Comparison of ENCODE assay signal across 8 mouse cellular contexts in genomic region chr17:28930392-28931074, GRCm38 (mm10). TPM values are rescaled to one million over a fixed set of nuclear protein-coding genes. Genes with fewer than 3 reads are reported as not detected.
DNase-seq lines count a peak whose midpoint lies in the region; ATAC-seq and TF ChIP-seq lines count a peak whose summit lies in the region.

No protein-coding gene starts in this region.

- H3K4me2 ChIP-seq in intestine, embryonic 14.5 days (ENCODE audit: low read length): peak overlapping the region; percentile 36
- peak overlapping the region; percentile 13; the same call in 1 of the 2 replicates for H3K4me2 ChIP-seq in limb, embryonic 14.5 days (replicated peaks; ENCODE audit: low read depth, low read length, severe bottlenecking)
- H3K4me2 ChIP-seq in midbrain, embryonic 14.5 days (ENCODE audit: low read length): no peak overlapping the region
- H3K4me2 ChIP-seq in stomach, embryonic 15.5 days: peak overlapping the region; percentile 48

- H3K27me3 ChIP-seq in intestine, embryonic 14.5 days (replicated peaks; ENCODE audit: control insufficient read depth, insufficient read depth, low read length): no peaks in the 10 kb centered on the region
- H3K27me3 ChIP-seq in limb, embryonic 14.5 days (ENCODE audit: control insufficient read depth, insufficient read depth, low read length): no peaks in the 10 kb centered on the region
- no peaks in the 10 kb centered on the region for H3K27me3 ChIP-seq in midbrain, embryonic 14.5 days (ENCODE audit: control insufficient read depth, insufficient read depth, low read length)
- H3K27me3 ChIP-seq in stomach, embryonic 15.5 days (replicated peaks): no peaks in the 10 kb centered on the region

- H3K4me3 ChIP-seq in intestine, embryonic 14.5 days (ENCODE audit: low read depth, low read length): no peak overlapping the region
- H3K4me3 ChIP-seq in limb, embryonic 14.5 days (replicated peaks; ENCODE audit: low read length): no peak overlapping the region
- no peak overlapping the region for H3K4me3 ChIP-seq in midbrain, embryonic 14.5 days (replicated peaks; ENCODE audit: low read depth, low read length)
- H3K4me3 ChIP-seq in stomach, embryonic 15.5 days (replicated peaks): peak overlapping the region; percentile 6; the same call in 1 of the 2 replicates

- no peaks in the 10 kb centered on the region for H3K36me3 ChIP-seq in intestine, embryonic 14.5 days (ENCODE audit: control insufficient read depth, insufficient read depth, low read length)
- no peaks in the 10 kb centered on the region for H3K36me3 ChIP-seq in limb, embryonic 14.5 days (ENCODE audit: control insufficient read depth, insufficient read depth, low read length)
- no peaks in the 10 kb centered on the region for H3K36me3 ChIP-seq in midbrain, embryonic 14.5 days (ENCODE audit: control insufficient read depth, insufficient read depth, low read length)
- no peaks in the 10 kb centered on the region for H3K36me3 ChIP-seq in stomach, embryonic 15.5 days

- H3K9me3 ChIP-seq in intestine, embryonic 14.5 days (ENCODE audit: control insufficient read depth, low read length): no peaks in the 10 kb centered on the region
- no peaks in the 10 kb centered on the region for H3K9me3 ChIP-seq in limb, embryonic 14.5 days (ENCODE audit: control insufficient read depth, low read length)
- H3K9me3 ChIP-seq in midbrain, embryonic 14.5 days (ENCODE audit: control insufficient read depth, low read length): no peaks in the 10 kb centered on the region
- no peaks in the 10 kb centered on the region for H3K9me3 ChIP-seq in stomach, embryonic 15.5 days

- WGBS in intestine, embryonic 14.5 days: 9% methylated on average over 14 of the region's 14 CpGs
- WGBS in limb, embryonic 14.5 days: 12% methylated on average over 14 of the region's 14 CpGs
- WGBS in midbrain, embryonic 14.5 days: 30% methylated on average over 14 of the region's 14 CpGs
- WGBS in stomach, embryonic 15.5 days: 6% methylated on average over 14 of the region's 14 CpGs

- peaks cover 15% of the 10 kb centered on the region; the same call in 1 of the 2 replicates for H3K4me1 ChIP-seq in intestine, embryonic 14.5 days (replicated peaks; ENCODE audit: control insufficient read depth, insufficient read depth, low read length)
- H3K4me1 ChIP-seq in limb, embryonic 14.5 days (ENCODE audit: control insufficient read depth, insufficient read depth, low read length): peaks cover 11% of the 10 kb centered on the region
- H3K4me1 ChIP-seq in midbrain, embryonic 14.5 days (ENCODE audit: control insufficient read depth, insufficient read depth, low read length): peaks cover 9% of the 10 kb centered on the region; the same call in 1 of the 2 replicates
- H3K4me1 ChIP-seq in stomach, embryonic 15.5 days: peaks cover 10% of the 10 kb centered on the region

- H3K27ac ChIP-seq in intestine, embryonic 14.5 days (ENCODE audit: low read depth): peak overlapping the region; percentile 90
- peak overlapping the region; percentile 80 for H3K27ac ChIP-seq in limb, embryonic 14.5 days (replicated peaks; ENCODE audit: low read depth, low read length)
- peak overlapping the region; percentile 49 for H3K27ac ChIP-seq in midbrain, embryonic 14.5 days (replicated peaks; ENCODE audit: low read depth, low read length)
- H3K27ac ChIP-seq in stomach, embryonic 15.5 days: peak overlapping the region; percentile 91

- TF ChIP-seq POLR2A in limb, embryonic 14.5 days (IDR thresholded peaks at IDR 0.05; ENCODE audit: borderline replicate concordance, extremely low read depth, insufficient read depth, insufficient read length): no peak

- DNase-seq in left cerebral cortex, postnatal 14 days (ENCODE audit: low spot score in 2 of 2): peak; percentile 64 to 71
- no peak for DNase-seq in left cerebral cortex, adult 9 months (ENCODE audit: low spot score in 2 of 2)
- DNase-seq in embryo, embryonic 10 days (ENCODE audit: low spot score): peak; percentile 76
- peak; percentile 89 for DNase-seq in gastrocnemius, postnatal 25 days
- peak; percentile 94 for DNase-seq in intestine, embryonic 14.5 days (ENCODE audit: low spot score)
- DNase-seq in limb, embryonic 14.5 days (ENCODE audit: low spot score): peak; percentile 88
- DNase-seq in midbrain, embryonic 14.5 days: peak; percentile 81

- no peak overlapping the region for H3K9ac ChIP-seq in intestine, embryonic 14.5 days (ENCODE audit: low read length)
- peak overlapping the region; percentile 43; the same call in 1 of the 2 replicates for H3K9ac ChIP-seq in limb, embryonic 14.5 days (ENCODE audit: low read depth, low read length, severe bottlenecking)
- no peak overlapping the region for H3K9ac ChIP-seq in midbrain, embryonic 14.5 days (replicated peaks; ENCODE audit: low read length)
- no peak overlapping the region for H3K9ac ChIP-seq in stomach, embryonic 15.5 days

- intact Hi-C loops in left cerebral cortex, postnatal 14 days (cut with DNase I): no loop called here

- peak; percentile 82 for ATAC-seq in intestine, embryonic 14.5 days (replicated peaks; ENCODE audit: low FRiP score, low TSS enrichment, low read depth)
- ATAC-seq in limb, embryonic 14.5 days (ENCODE audit: low FRiP score, low read depth): peak; percentile 85
- peak; percentile 66; the same call in 1 of the 2 replicates for ATAC-seq in midbrain, embryonic 14.5 days (ENCODE audit: low FRiP score, low TSS enrichment)
- peak; percentile 90 for ATAC-seq in stomach, embryonic 15.5 days (ENCODE audit: insufficient read depth, low FRiP score, low read depth)

RNA-seq across cellular contexts. Expression of gene Pxt1, which starts 13.1 kb away (rescaled TPM):
- total RNA-seq in left cerebral cortex, postnatal 14 days (2021): not detected
- total RNA-seq in gastrocnemius, postnatal 25 days (2021): not detected
- polyA plus RNA-seq in intestine, embryonic 14.5 days (2014; fragmentation: Nextera tagmentation; extraction: Ambion mirVana): not detected in 2 replicates
- polyA plus RNA-seq in limb, embryonic 14.5 days (2012; rRNA removed): 0.13 and 0.20 TPM in 2 replicates
- polyA plus RNA-seq in limb, embryonic 14.5 days (2014; fragmentation: Nextera tagmentation; extraction: Ambion mirVana): not detected in 2 replicates
- polyA plus RNA-seq in midbrain, embryonic 14.5 days (2014; fragmentation: Nextera tagmentation; extraction: Ambion mirVana): not detected in 2 replicates
- 0.17 TPM in 1 of 2 replicates, not detected in the other for polyA plus RNA-seq in stomach, embryonic 15.5 days (2015; fragmentation: Nextera tagmentation; extraction: Ambion mirVana)

RNA-seq across cellular contexts. Expression of gene 4930539E08Rik, which starts 15.4 kb away (rescaled TPM):
- 10 to 100 TPM in 1 of 2 experiments, 1 to 10 TPM in 1; 8.3 to 12.4 TPM for total RNA-seq in left cerebral cortex, postnatal 14 days (2021)
- not detected for total RNA-seq in gastrocnemius, postnatal 25 days (2021)
- polyA plus RNA-seq in intestine, embryonic 14.5 days (2014; fragmentation: Nextera tagmentation; extraction: Ambion mirVana): 3.6 and 4.5 TPM in 2 replicates
- 0.35 and 0.37 TPM in 2 replicates for polyA plus RNA-seq in limb, embryonic 14.5 days (2012; rRNA removed)
- polyA plus RNA-seq in limb, embryonic 14.5 days (2014; fragmentation: Nextera tagmentation; extraction: Ambion mirVana): 0.07 and 0.18 TPM in 2 replicates
- polyA plus RNA-seq in midbrain, embryonic 14.5 days (2014; fragmentation: Nextera tagmentation; extraction: Ambion mirVana): 1.0 and 1.2 TPM in 2 replicates
- polyA plus RNA-seq in stomach, embryonic 15.5 days (2015; fragmentation: Nextera tagmentation; extraction: Ambion mirVana): 0.71 and 0.81 TPM in 2 replicates

RNA-seq across cellular contexts. Expression of gene Kctd20, which starts 21.2 kb away (rescaled TPM):
- 10 to 100 TPM; 81.0 to 85.9 TPM for total RNA-seq in left cerebral cortex, postnatal 14 days (2021)
- total RNA-seq in gastrocnemius, postnatal 25 days (2021): 10 to 100 TPM; 25.9 to 34.0 TPM
- 72.6 and 82.4 TPM in 2 replicates for polyA plus RNA-seq in intestine, embryonic 14.5 days (2014; fragmentation: Nextera tagmentation; extraction: Ambion mirVana)
- 66.6 and 70.1 TPM in 2 replicates for polyA plus RNA-seq in limb, embryonic 14.5 days (2012; rRNA removed)
- polyA plus RNA-seq in limb, embryonic 14.5 days (2014; fragmentation: Nextera tagmentation; extraction: Ambion mirVana): 82.9 and 96.3 TPM in 2 replicates
- polyA plus RNA-seq in midbrain, embryonic 14.5 days (2014; fragmentation: Nextera tagmentation; extraction: Ambion mirVana): 61.1 and 93.6 TPM in 2 replicates
- polyA plus RNA-seq in stomach, embryonic 15.5 days (2015; fragmentation: Nextera tagmentation; extraction: Ambion mirVana): 68.4 and 74.9 TPM in 2 replicates

Comparison
In these comparisons a context has a peak if more than half of its experiments do, and no peak if none do; other contexts are left out.
1. DNase-seq: peak in left cerebral cortex, postnatal 14 days (2 of 2), embryo, embryonic 10 days (single experiment), gastrocnemius, postnatal 25 days (single experiment), intestine, embryonic 14.5 days (single experiment), limb, embryonic 14.5 days (single experiment) and midbrain, embryonic 14.5 days (single experiment); none in left cerebral cortex, adult 9 months (0 of 2).
2. Peak in every context shown above with its lines, with median percentiles within 50 percentile points of each other: ATAC-seq and H3K27ac ChIP-seq.